Mouse (Mus musculus) kidney, adult 2 months (tissue): Measurements from ENCODE around the gene Oaz2.

Experiments
- CTCF ChIP-seq: fragments of 200-500 bp; conservative IDR thresholded peaks from 2 replicates; pipeline ENCODE4 v1.5.1; 2011; ENCODE audit warnings: low read depth, mild to moderate bottlenecking, control low read depth, low read length, moderate library complexity, mixed read lengths; ENCODE audit not compliant: insufficient read depth, insufficient read length
- POLR2A ChIP-seq: fragments of 200-500 bp; IDR thresholded peaks from one replicate; pipeline ENCODE4 v1.6.1; 2011; ENCODE audit warnings: low read depth, low read length, control low read depth

DNA sequence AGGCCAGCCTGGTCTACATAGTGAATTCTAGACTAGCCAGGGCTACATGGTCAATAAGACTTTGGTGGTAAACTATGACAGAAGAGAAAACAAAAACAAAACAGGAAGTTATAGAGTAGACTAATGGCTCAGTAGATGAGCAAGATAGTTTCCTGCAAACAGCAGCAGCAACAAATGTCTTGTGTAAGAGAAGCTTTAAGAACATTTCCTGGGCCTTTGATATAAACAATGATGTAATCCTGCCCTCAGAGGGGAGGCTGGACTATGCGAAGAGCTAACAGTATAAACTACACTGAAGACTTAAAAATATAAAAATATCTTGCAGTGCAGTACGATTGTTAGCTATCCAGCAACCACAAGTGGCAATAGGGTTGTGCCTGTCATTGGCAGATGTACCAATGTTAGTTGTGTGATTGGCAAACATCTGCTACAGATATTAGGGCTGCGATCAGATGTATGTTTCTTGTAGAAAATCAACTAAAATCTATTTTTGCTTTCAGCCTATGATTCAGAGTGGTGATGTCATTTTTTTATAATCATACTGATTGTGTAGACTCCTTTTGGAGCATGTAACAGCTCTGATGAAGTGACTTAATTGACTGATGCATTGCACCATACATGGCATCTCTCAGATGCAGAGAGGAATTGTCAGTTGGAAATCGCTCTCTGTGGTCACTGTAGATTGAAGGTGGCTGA, 13.3 kb downstream of the Oaz2 start:
- TF ChIP-seq POLR2A (no peak), CTCF (no peak)
